Mouse (Mus musculus) testis, adult 2 months (tissue): ENCODE results near the gene Smim4. TPM values are rescaled to one million over a fixed set of nuclear protein-coding genes. Genes with fewer than 3 reads are reported as not detected.

Experiments
- H3K27ac ChIP-seq: fragments of 200-500 bp; 2 replicates; pipeline ENCODE4 v1.5.1; 2012; ENCODE audit warnings: low read depth, low read length; ENCODE audit not compliant: control insufficient read depth, insufficient read depth
- H3K27me3 ChIP-seq: fragments of 200-500 bp; 2 replicates; pipeline ENCODE4 v1.6.1; 2012; ENCODE audit warnings: mild to moderate bottlenecking, low read length, moderate library complexity; ENCODE audit not compliant: control insufficient read depth, insufficient read depth
- H3K36me3 ChIP-seq: fragments of 200-500 bp; 2 replicates; pipeline ENCODE4 v1.6.1; 2012; ENCODE audit warnings: mild to moderate bottlenecking, low read length; ENCODE audit not compliant: control insufficient read depth, insufficient read depth
- H3K4me1 ChIP-seq: fragments of 200-500 bp; 2 replicates; pipeline ENCODE4 v1.6.1; 2012; ENCODE audit warnings: low read length; ENCODE audit not compliant: control insufficient read depth, insufficient read depth
- H3K4me3 ChIP-seq: fragments of 200-500 bp; 2 replicates; pipeline ENCODE4 v1.5.1; 2012; ENCODE audit warnings: low read depth, mild to moderate bottlenecking, low read length, moderate library complexity, mixed read lengths; ENCODE audit not compliant: control insufficient read depth
- CTCF ChIP-seq: fragments of 200-500 bp; IDR thresholded peaks from 2 replicates; pipeline ENCODE4 v1.5.1; 2012; ENCODE audit warnings: low read depth, mild to moderate bottlenecking, inconsistent platforms, low read length, moderate library complexity; ENCODE audit not compliant: control insufficient read depth, insufficient read depth, insufficient replicate concordance
- POLR2A ChIP-seq: fragments of 200-500 bp; IDR thresholded peaks from 2 replicates; pipeline ENCODE4 v1.6.1; 2012; ENCODE audit warnings: low read depth, mild to moderate bottlenecking, inconsistent platforms, low read length, moderate library complexity; ENCODE audit not compliant: control insufficient read depth
- polyA plus RNA-seq: library from polyadenylated mRNA; depleted of rRNA; stranded (reverse); fragments of >200 nt; gene quantifications from 2 replicates; pipeline ENCODE4 v1.2.3, GENCODE M21; 2012; rRNA removed

The Smim4 gene
- polyA plus RNA-seq, 1 experiment, result 8.9 TPM

- TF ChIP-seq POLR2A (no peak), CTCF (no peak)
- Histone ChIP-seq H3K4me1 (no peaks in the 10 kb centered on the region), H3K36me3 (no peaks in the 10 kb centered on the region), H3K4me3 (no peak overlapping the region), H3K27me3 (no peaks in the 10 kb centered on the region), H3K27ac (no peak overlapping the region)
Measured at GRCm38 (mm10) chr14:31062277-31062676, 66.5 kb downstream of the Smim4 start.

- H3K4me3 ChIP-seq, result no peak overlapping the region
- no peak overlapping the region for H3K27ac ChIP-seq
- H3K27me3 ChIP-seq, result no peaks in the 10 kb centered on the region
- peaks cover 5% of the 10 kb centered on the region for H3K36me3 ChIP-seq
- no peaks in the 10 kb centered on the region for H3K4me1 ChIP-seq
- TF ChIP-seq CTCF (no peak), POLR2A (no peak)
Measured at GRCm38 (mm10) chr14:31045817-31046216, 82.9 kb downstream of the Smim4 start.

GRCm38 (mm10) chr14:31045296-31045695 lies 83.5 kb downstream of the Smim4 start:
- no peaks in the 10 kb centered on the region for H3K4me1 ChIP-seq
- peaks cover 4% of the 10 kb centered on the region for H3K36me3 ChIP-seq
- H3K27me3 ChIP-seq, result no peaks in the 10 kb centered on the region
- H3K27ac ChIP-seq, result no peak overlapping the region
- TF ChIP-seq CTCF (no peak), POLR2A (no peak)
- no peak overlapping the region for H3K4me3 ChIP-seq

Other genes with a start within 250 kb of the Smim4 start
- gene Mustn1, start 249.8 kb downstream of the Smim4 start, polyA plus RNA-seq, result 1.3 and 1.7 TPM in 2 replicates
- gene Itih4, start 242.5 kb downstream of the Smim4 start, polyA plus RNA-seq, result 0.07 and 0.21 TPM in 2 replicates
- 0.36 and 0.66 TPM in 2 replicates for gene Itih3, start 205.2 kb downstream of the Smim4 start, polyA plus RNA-seq
- gene Itih1, start 185.7 kb downstream of the Smim4 start, polyA plus RNA-seq, result not detected in 2 replicates
- gene Nek4, start 177.6 kb downstream of the Smim4 start, polyA plus RNA-seq, result 30.3 and 33.4 TPM in 2 replicates
- gene Glt8d1, start 127.6 kb downstream of the Smim4 start, polyA plus RNA-seq, result 170 and 200 TPM in 2 replicates
- 613 and 684 TPM in 2 replicates for gene Spcs1, start 127.3 kb downstream of the Smim4 start, polyA plus RNA-seq
- gene Pbrm1, start 109.8 kb downstream of the Smim4 start, polyA plus RNA-seq, result 8.3 and 8.5 TPM in 2 replicates
- 16.2 and 18.1 TPM in 2 replicates for gene Gnl3, start 109.8 kb downstream of the Smim4 start, polyA plus RNA-seq
- gene Nt5dc2, start 2.1 kb upstream of the Smim4 start, polyA plus RNA-seq, result 24.4 and 27.4 TPM in 2 replicates
- 8.0 and 9.2 TPM in 2 replicates for gene Stab1, start 39.7 kb upstream of the Smim4 start, polyA plus RNA-seq
- gene Tnnc1, start 79.4 kb upstream of the Smim4 start, polyA plus RNA-seq, result 0.48 and 0.59 TPM in 2 replicates
- gene Nisch, start 88.0 kb upstream of the Smim4 start, polyA plus RNA-seq, result 62.1 and 63.8 TPM in 2 replicates
- gene Sema3g, start 88.9 kb upstream of the Smim4 start, polyA plus RNA-seq, result 0.65 and 0.79 TPM in 2 replicates
- gene Phf7, start 122.4 kb upstream of the Smim4 start, polyA plus RNA-seq, result 1,194 and 1,232 TPM in 2 replicates
- gene Bap1, start 122.5 kb upstream of the Smim4 start, polyA plus RNA-seq, result 84.1 and 84.7 TPM in 2 replicates
- 54.0 and 54.2 TPM in 2 replicates for gene Dnah1, start 194.9 kb upstream of the Smim4 start, polyA plus RNA-seq
- 6.5 and 8.5 TPM in 2 replicates for gene Capn7, start 207.7 kb upstream of the Smim4 start, polyA plus RNA-seq